Mouse (Mus musculus): ENCODE measurements around the gene Lrrc3b. TPM values are rescaled to one million over a fixed set of nuclear protein-coding genes. Genes with fewer than 3 reads are reported as not detected.

The Lrrc3b gene
- polyA plus RNA-seq, 1 experiment, result 7.7 TPM

DNA sequence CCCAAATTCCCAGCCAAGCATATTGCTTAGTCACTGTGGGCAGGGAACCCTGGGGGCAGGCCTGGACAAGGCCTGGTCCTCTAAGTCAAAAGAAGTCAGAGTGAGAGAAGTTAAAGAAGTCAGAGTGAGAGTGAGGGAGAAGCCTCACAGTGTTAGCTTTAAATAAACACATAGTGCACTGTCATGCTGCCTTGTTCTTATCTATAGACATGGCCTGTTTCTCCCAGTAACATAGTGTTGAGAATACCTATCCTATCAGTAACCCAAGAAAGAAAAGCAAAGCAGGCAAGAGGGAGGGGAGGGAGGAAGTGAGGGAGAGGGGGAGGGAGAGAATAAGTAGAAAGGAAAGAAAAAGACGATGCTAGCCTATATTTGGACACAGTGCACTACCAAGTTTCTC, 6.4 kb downstream of the Lrrc3b start:
- Histone ChIP-seq H3K36me3 (ENCODE audit: control insufficient read depth, insufficient read depth, low read length) (no peaks in the 10 kb centered on the region), H3K27me3 (ENCODE audit: control insufficient read depth, insufficient read depth, low read length) (no peaks in the 10 kb centered on the region), H3K4me1 (replicated peaks; ENCODE audit: control insufficient read depth, insufficient read depth, low read length) (0 out of 2 replicates have a peak, but pooled peaks cover 2% of the 10 kb centered on the region), H3K4me3 (ENCODE audit: control insufficient read depth, insufficient read depth, low read length) (no peak overlapping the region), H3K27ac (ENCODE audit: control insufficient read depth, insufficient read depth, low read length) (no peak overlapping the region)
- TF ChIP-seq CTCF (IDR thresholded peaks at IDR 0.05; ENCODE audit: borderline replicate concordance, control insufficient read depth, extremely low read depth, insufficient read depth, low read length, poor library complexity) (no peak), POLR2A (IDR thresholded peaks at IDR 0.05; ENCODE audit: control insufficient read depth, extremely low read depth, insufficient read depth, low read length, poor library complexity) (no peak)
- 43% methylated on average over 1 of the region's 1 CpGs for WGBS
- no peak for DNase-seq

DNA sequence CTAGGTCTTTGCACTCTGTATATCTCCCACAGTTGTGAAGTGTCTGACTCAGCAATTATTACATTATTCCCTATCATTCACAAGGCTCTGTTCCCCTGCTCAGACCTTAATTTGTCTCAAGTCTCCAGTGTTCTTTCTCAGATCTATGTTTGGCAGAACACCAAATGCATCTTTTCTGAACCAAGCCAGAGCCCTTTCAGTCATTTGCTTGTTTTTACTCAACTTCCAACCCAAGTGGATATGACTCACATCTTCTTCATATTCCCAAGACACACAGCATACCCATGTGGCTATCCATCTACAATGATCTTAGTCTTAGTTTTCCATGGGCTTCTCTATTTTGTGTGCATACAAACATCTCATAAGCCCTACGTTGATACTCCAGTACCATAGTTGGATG, 17.2 kb downstream of the Lrrc3b start:
- H3K27ac ChIP-seq (ENCODE audit: control insufficient read depth, insufficient read depth, low read length), result no peak overlapping the region
- no peaks in the 10 kb centered on the region for H3K27me3 ChIP-seq (ENCODE audit: control insufficient read depth, insufficient read depth, low read length)
- H3K36me3 ChIP-seq (ENCODE audit: control insufficient read depth, insufficient read depth, low read length), result no peaks in the 10 kb centered on the region
- TF ChIP-seq POLR2A (IDR thresholded peaks at IDR 0.05; ENCODE audit: control insufficient read depth, extremely low read depth, insufficient read depth, low read length, poor library complexity) (no peak), CTCF (IDR thresholded peaks at IDR 0.05; ENCODE audit: borderline replicate concordance, control insufficient read depth, extremely low read depth, insufficient read depth, low read length, poor library complexity) (no peak)
- H3K4me3 ChIP-seq (ENCODE audit: control insufficient read depth, insufficient read depth, low read length), result no peak overlapping the region
- DNase-seq, result no peak
- WGBS, result 93% methylated on average over 1 of the region's 1 CpGs
- H3K4me1 ChIP-seq (replicated peaks; ENCODE audit: control insufficient read depth, insufficient read depth, low read length), result no peaks in the 10 kb centered on the region

DNA sequence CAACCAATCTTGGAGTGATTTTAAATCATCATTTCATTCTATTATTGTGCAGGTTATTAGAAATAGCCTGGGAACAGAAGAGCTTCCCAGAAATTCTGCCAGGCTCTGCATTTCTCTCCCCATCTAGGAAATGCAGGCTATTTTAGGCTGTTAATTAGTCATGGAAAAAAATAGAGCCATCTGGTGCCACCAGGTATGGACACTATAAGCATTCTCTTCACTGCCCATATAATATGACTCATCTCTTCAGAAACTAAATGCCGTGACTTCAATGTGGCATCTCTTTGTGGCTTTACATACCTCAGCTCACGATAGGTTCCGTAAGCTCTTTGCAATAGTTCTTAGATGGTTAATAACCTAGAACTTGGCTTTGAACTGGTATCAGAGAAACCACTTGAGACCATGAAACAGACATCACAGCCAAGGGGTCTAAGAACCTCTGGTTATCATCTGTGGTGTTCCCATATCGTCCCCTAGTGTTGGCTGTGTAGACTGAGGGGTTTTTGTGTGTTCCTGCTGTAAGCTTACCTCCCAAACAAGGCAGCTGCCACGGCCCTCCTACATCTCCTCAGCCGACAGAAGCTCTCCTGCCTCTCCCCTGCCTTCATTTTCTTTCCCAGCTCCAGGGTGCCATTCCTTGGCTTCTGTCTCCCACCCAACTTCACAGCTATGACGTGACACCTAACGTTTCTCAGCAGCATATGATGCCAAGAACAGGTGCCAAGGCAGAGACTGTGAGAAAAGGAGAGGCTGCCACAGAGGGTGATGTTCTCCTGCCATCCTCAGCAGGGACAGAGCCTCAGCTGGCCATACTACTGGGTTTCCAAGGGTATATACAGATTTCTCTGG, 27.9 kb downstream of the Lrrc3b start:
- 76% methylated on average over 8 of the region's 8 CpGs for WGBS
- no peak for DNase-seq
- TF ChIP-seq POLR2A (IDR thresholded peaks at IDR 0.05; ENCODE audit: control insufficient read depth, extremely low read depth, insufficient read depth, low read length, poor library complexity), result no peak
- no peak for TF ChIP-seq CTCF (IDR thresholded peaks at IDR 0.05; ENCODE audit: borderline replicate concordance, control insufficient read depth, extremely low read depth, insufficient read depth, low read length, poor library complexity)
- Histone ChIP-seq H3K27ac (ENCODE audit: control insufficient read depth, insufficient read depth, low read length) (no peak overlapping the region), H3K27me3 (ENCODE audit: control insufficient read depth, insufficient read depth, low read length) (no peaks in the 10 kb centered on the region), H3K4me3 (ENCODE audit: control insufficient read depth, insufficient read depth, low read length) (no peak overlapping the region), H3K4me1 (replicated peaks; ENCODE audit: control insufficient read depth, insufficient read depth, low read length) (no peaks in the 10 kb centered on the region), H3K36me3 (ENCODE audit: control insufficient read depth, insufficient read depth, low read length) (no peaks in the 10 kb centered on the region)

DNA sequence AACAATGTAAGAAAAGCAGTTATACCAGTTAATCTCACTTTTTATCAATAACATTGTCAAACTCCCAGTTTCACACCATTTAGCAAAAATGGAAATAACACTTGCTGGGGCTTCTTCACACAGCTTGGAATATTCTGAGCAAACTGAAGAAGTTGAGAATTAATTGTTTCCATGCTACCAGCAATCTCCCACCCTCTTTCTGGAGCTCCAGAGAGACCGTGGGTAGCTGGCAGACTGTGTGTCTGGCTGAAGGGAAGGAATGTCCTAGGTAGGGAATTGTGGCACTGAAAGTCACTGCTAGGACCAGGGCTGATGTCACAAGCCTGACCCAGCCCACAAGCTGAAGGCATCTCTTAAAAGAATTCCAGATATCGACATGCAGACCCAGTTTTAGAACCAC, 53.3 kb downstream of the Lrrc3b start:
- Histone ChIP-seq H3K27ac (ENCODE audit: control insufficient read depth, insufficient read depth, low read length) (no peak overlapping the region), H3K4me3 (ENCODE audit: control insufficient read depth, insufficient read depth, low read length) (no peak overlapping the region), H3K27me3 (ENCODE audit: control insufficient read depth, insufficient read depth, low read length) (no peaks in the 10 kb centered on the region), H3K4me1 (replicated peaks; ENCODE audit: control insufficient read depth, insufficient read depth, low read length) (no peaks in the 10 kb centered on the region; the same call in 1 of the 2 replicates), H3K36me3 (ENCODE audit: control insufficient read depth, insufficient read depth, low read length) (no peaks in the 10 kb centered on the region)
- DNase-seq, result no peak
- TF ChIP-seq CTCF (IDR thresholded peaks at IDR 0.05; ENCODE audit: borderline replicate concordance, control insufficient read depth, extremely low read depth, insufficient read depth, low read length, poor library complexity) (no peak), POLR2A (IDR thresholded peaks at IDR 0.05; ENCODE audit: control insufficient read depth, extremely low read depth, insufficient read depth, low read length, poor library complexity) (no peak)
- 97% methylated on average over 2 of the region's 2 CpGs for WGBS

DNA sequence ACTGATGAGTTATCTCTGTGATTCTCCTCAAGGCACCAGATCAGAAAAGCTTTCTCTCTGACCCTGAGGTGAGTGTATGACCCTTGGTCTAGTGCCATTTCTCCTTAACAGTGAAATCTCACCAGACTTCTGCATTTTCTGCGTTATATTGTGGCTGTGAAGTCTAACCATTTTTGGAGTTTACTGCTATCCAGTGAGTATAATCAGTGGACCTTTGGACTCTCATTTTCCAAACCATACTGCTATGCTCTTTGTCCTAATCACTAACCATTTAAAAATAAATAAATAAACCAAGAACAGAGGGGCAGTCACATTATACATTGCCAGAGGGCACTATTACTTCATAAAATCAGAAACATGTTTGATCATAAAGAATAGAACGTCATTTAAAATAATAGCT, 53.8 kb downstream of the Lrrc3b start:
- no peak for DNase-seq
- no peaks in the 10 kb centered on the region for H3K27me3 ChIP-seq (ENCODE audit: control insufficient read depth, insufficient read depth, low read length)
- TF ChIP-seq CTCF (IDR thresholded peaks at IDR 0.05; ENCODE audit: borderline replicate concordance, control insufficient read depth, extremely low read depth, insufficient read depth, low read length, poor library complexity) (no peak), POLR2A (IDR thresholded peaks at IDR 0.05; ENCODE audit: control insufficient read depth, extremely low read depth, insufficient read depth, low read length, poor library complexity) (no peak)
- H3K36me3 ChIP-seq (ENCODE audit: control insufficient read depth, insufficient read depth, low read length), result no peaks in the 10 kb centered on the region
- H3K4me3 ChIP-seq (ENCODE audit: control insufficient read depth, insufficient read depth, low read length), result no peak overlapping the region
- 89% methylated on average over 2 of the region's 2 CpGs for WGBS
- no peaks in the 10 kb centered on the region; the same call in 1 of the 2 replicates for H3K4me1 ChIP-seq (replicated peaks; ENCODE audit: control insufficient read depth, insufficient read depth, low read length)
- H3K27ac ChIP-seq (ENCODE audit: control insufficient read depth, insufficient read depth, low read length), result no peak overlapping the region

DNA sequence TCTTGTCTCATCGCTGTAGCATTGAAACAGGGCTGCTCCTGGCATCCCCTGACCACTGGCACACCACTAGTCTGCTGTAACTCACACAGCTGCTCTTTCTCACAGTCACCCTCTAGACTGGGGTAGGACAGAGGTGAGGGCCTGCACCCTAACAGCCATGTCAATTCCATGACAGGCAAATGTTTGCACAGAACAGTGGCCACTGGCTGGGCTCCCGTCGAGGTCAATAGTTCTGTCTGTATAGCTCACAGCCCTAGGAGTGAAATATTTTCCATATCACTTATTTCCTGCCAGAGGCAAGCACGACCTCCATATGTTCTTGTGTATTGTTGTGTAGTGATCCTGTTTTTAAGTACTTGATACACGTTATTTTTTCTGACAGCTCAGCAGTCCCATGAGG, 54.3 kb downstream of the Lrrc3b start:
- no peak for DNase-seq

More for the DNA sequence above, 54.3 kb downstream of the Lrrc3b start:
- H3K36me3 ChIP-seq (ENCODE audit: control insufficient read depth, insufficient read depth, low read length), result no peaks in the 10 kb centered on the region
- TF ChIP-seq POLR2A (IDR thresholded peaks at IDR 0.05; ENCODE audit: control insufficient read depth, extremely low read depth, insufficient read depth, low read length, poor library complexity), result no peak
- no peak for TF ChIP-seq CTCF (IDR thresholded peaks at IDR 0.05; ENCODE audit: borderline replicate concordance, control insufficient read depth, extremely low read depth, insufficient read depth, low read length, poor library complexity)
- no peaks in the 10 kb centered on the region; the same call in 1 of the 2 replicates for H3K4me1 ChIP-seq (replicated peaks; ENCODE audit: control insufficient read depth, insufficient read depth, low read length)
- 81% methylated on average over 5 of the region's 5 CpGs for whole genome bisulfite sequencing
- H3K27ac ChIP-seq (ENCODE audit: control insufficient read depth, insufficient read depth, low read length), result no peak overlapping the region
- H3K27me3 ChIP-seq (ENCODE audit: control insufficient read depth, insufficient read depth, low read length), result no peaks in the 10 kb centered on the region
- no peak overlapping the region for H3K4me3 ChIP-seq (ENCODE audit: control insufficient read depth, insufficient read depth, low read length)
